Mouse (Mus musculus) midbrain, embryonic 15.5 days (tissue): ENCODE measurements at regions not wholly inside any gene's neighbourhood (a gene's known extent, or its start where the extent isn't known, plus 50 kb on each side); places are given as distances from the start of the nearest gene placed in this dataset.
"Not testable (repeated sequence)": the region's sequence is repeated elsewhere in the genome, so short reads cannot be mapped to it uniquely, and the experiment has no call there.

Experiments
- ATAC-seq: fragments of 200-750 bp; cut with Nextera tagmentation; replicated peaks from 2 replicates; pipeline ENCODE4 v1.8.0; 2017; ENCODE audit warnings: moderate TSS enrichment
- H3K27ac ChIP-seq: fragments of 300-500 bp; sonication (generic); 2 replicates; pipeline ENCODE4 v1.5.1; 2015; ENCODE audit warnings: mild to moderate bottlenecking, inconsistent platforms
- H3K27me3 ChIP-seq: fragments of 300-500 bp; sonication (generic); replicated peaks from 2 replicates; pipeline ENCODE4 v1.6.1; 2015; ENCODE audit warnings: inconsistent platforms
- H3K36me3 ChIP-seq: fragments of 300-500 bp; sonication (generic); replicated peaks from 2 replicates; pipeline ENCODE4 v1.6.1; 2015; ENCODE audit warnings: inconsistent platforms
- H3K4me1 ChIP-seq: fragments of 300-500 bp; sonication (generic); 2 replicates; pipeline ENCODE4 v1.6.1; 2015; ENCODE audit warnings: inconsistent platforms
- H3K4me2 ChIP-seq: fragments of 300-500 bp; sonication (generic); 2 replicates; pipeline ENCODE4 v1.6.1; 2015; ENCODE audit warnings: inconsistent platforms, mild to moderate bottlenecking, moderate library complexity
- H3K4me3 ChIP-seq: fragments of 300-500 bp; sonication (generic); 2 replicates; pipeline ENCODE4 v1.5.1; 2015; ENCODE audit warnings: mild to moderate bottlenecking, inconsistent platforms
- H3K9ac ChIP-seq: fragments of 300-500 bp; sonication (generic); 2 replicates; pipeline ENCODE4 v1.6.1; 2015; ENCODE audit warnings: mild to moderate bottlenecking, inconsistent platforms
- H3K9me3 ChIP-seq: fragments of 300-500 bp; sonication (generic); 2 replicates; pipeline ENCODE4 v1.6.1; 2016; ENCODE audit warnings: inconsistent platforms
- WGBS: fragments of 180-500 bp; shearing (Covaris S2); methylation state at CpG from one replicate; pipeline ENCODE4 v1.1.7; 2015; ENCODE audit warnings: mixed read lengths; 5-methylcytosine and 5-hydroxymethylcytosine counted together

GRCm38 (mm10) chr1:184669173-184669572, 63.2 kb downstream of the Hlx start:
- not testable (repeated sequence) for H3K9ac ChIP-seq, H3K36me3 ChIP-seq, H3K9me3 ChIP-seq, H3K4me1 ChIP-seq, H3K27me3 ChIP-seq, H3K4me2 ChIP-seq, H3K4me3 ChIP-seq, ATAC-seq, H3K27ac ChIP-seq
- 94% methylated on average over 5 of the region's 5 CpGs for WGBS

- Histone ChIP-seq H3K4me2 (no peak overlapping the region), H3K4me1 (no peaks in the 10 kb centered on the region), H3K27ac (no peak overlapping the region), H3K9ac (no peak overlapping the region), H3K27me3 (no peaks in the 10 kb centered on the region), H3K36me3 (no peaks in the 10 kb centered on the region), H3K4me3 (no peak overlapping the region), H3K9me3 (no peaks in the 10 kb centered on the region)
- 42% methylated on average over 1 of the region's 1 CpGs for WGBS
- no peak for ATAC-seq
These were observed 64.0 kb downstream of the Hlx start for GRCm38 (mm10) chr1:184668428-184668827.

GRCm38 (mm10) chr1:184668022-184668421, 64.4 kb downstream of the Hlx start:
- no peaks in the 10 kb centered on the region for H3K4me1 ChIP-seq
- no peak for ATAC-seq
- H3K27me3 ChIP-seq, result no peaks in the 10 kb centered on the region
- no peaks in the 10 kb centered on the region for H3K9me3 ChIP-seq
- H3K9ac ChIP-seq, result no peak overlapping the region
- H3K27ac ChIP-seq, result no peak overlapping the region
- no peak overlapping the region for H3K4me2 ChIP-seq
- no peak overlapping the region for H3K4me3 ChIP-seq
- WGBS, result 34% methylated on average over 2 of the region's 2 CpGs
- H3K36me3 ChIP-seq, result no peaks in the 10 kb centered on the region

GRCm38 (mm10) chr1:184665243-184665642, 67.2 kb downstream of the Hlx start:
- H3K27me3 ChIP-seq, result no peaks in the 10 kb centered on the region
- WGBS, result 76% methylated on average over 12 of the region's 12 CpGs
- H3K4me2 ChIP-seq, result no peak overlapping the region

GRCm38 (mm10) chr1:184664098-184664375, 68.4 kb downstream of the Hlx start:
- no peak overlapping the region for H3K4me2 ChIP-seq
- no peak overlapping the region for H3K27ac ChIP-seq

More at GRCm38 (mm10) chr1:184665243-184665642, 67.2 kb downstream of the Hlx start:
- no peak overlapping the region for H3K27ac ChIP-seq
- no peaks in the 10 kb centered on the region for H3K36me3 ChIP-seq
- ATAC-seq, result no peak
- H3K9me3 ChIP-seq, result no peaks in the 10 kb centered on the region
- no peak overlapping the region for H3K9ac ChIP-seq
- H3K4me3 ChIP-seq, result no peak overlapping the region
- no peaks in the 10 kb centered on the region for H3K4me1 ChIP-seq

GRCm38 (mm10) chr1:184663300-184664097, 68.9 kb downstream of the Hlx start:
- no peak overlapping the region for H3K9ac ChIP-seq
- H3K4me3 ChIP-seq, result no peak overlapping the region
- no peaks in the 10 kb centered on the region for H3K4me1 ChIP-seq
- no peaks in the 10 kb centered on the region for H3K9me3 ChIP-seq
- H3K36me3 ChIP-seq, result no peaks in the 10 kb centered on the region
- H3K27ac ChIP-seq, result no peak overlapping the region
- ATAC-seq, result no peak
- no peak overlapping the region for H3K4me2 ChIP-seq
- WGBS, result 66% methylated on average over 14 of the region's 14 CpGs
- no peaks in the 10 kb centered on the region for H3K27me3 ChIP-seq

More at GRCm38 (mm10) chr1:184664098-184664375, 68.4 kb downstream of the Hlx start:
- no peaks in the 10 kb centered on the region for H3K9me3 ChIP-seq
- no peaks in the 10 kb centered on the region for H3K27me3 ChIP-seq
- H3K4me3 ChIP-seq, result no peak overlapping the region
- ATAC-seq, result no peak
- no peaks in the 10 kb centered on the region for H3K4me1 ChIP-seq
- H3K36me3 ChIP-seq, result no peaks in the 10 kb centered on the region
- 62% methylated on average over 5 of the region's 5 CpGs for WGBS
- H3K9ac ChIP-seq, result no peak overlapping the region

GRCm38 (mm10) chr1:184650541-184651105, 81.8 kb downstream of the Hlx start:
- Histone ChIP-seq H3K4me2 (no peak overlapping the region), H3K27me3 (no peaks in the 10 kb centered on the region), H3K9me3 (0 out of 2 replicates have a peak, but pooled peaks cover 8% of the 10 kb centered on the region), H3K36me3 (no peaks in the 10 kb centered on the region), H3K4me1 (no peaks in the 10 kb centered on the region), H3K27ac (no peak overlapping the region), H3K9ac (no peak overlapping the region), H3K4me3 (no peak overlapping the region)
- 86% methylated on average over 4 of the region's 4 CpGs for WGBS
- no peak for ATAC-seq

GRCm38 (mm10) chr1:184647920-184648540, 84.4 kb downstream of the Hlx start:
- Histone ChIP-seq H3K27me3 (no peaks in the 10 kb centered on the region), H3K9me3 (0 out of 2 replicates have a peak, but pooled peaks cover 8% of the 10 kb centered on the region), H3K9ac (no peak overlapping the region), H3K4me3 (no peak overlapping the region), H3K4me2 (no peak overlapping the region), H3K36me3 (no peaks in the 10 kb centered on the region), H3K27ac (no peak overlapping the region), H3K4me1 (no peaks in the 10 kb centered on the region)
- no peak for ATAC-seq
- 88% methylated on average over 8 of the region's 8 CpGs for WGBS

- Histone ChIP-seq H3K4me3 (no peak overlapping the region), H3K9me3 (0 out of 2 replicates have a peak, but pooled peaks cover 8% of the 10 kb centered on the region), H3K4me1 (no peaks in the 10 kb centered on the region), H3K27ac (no peak overlapping the region), H3K4me2 (no peak overlapping the region), H3K27me3 (no peaks in the 10 kb centered on the region), H3K36me3 (no peaks in the 10 kb centered on the region), H3K9ac (no peak overlapping the region)
- no peak for ATAC-seq
- 55% methylated on average over 9 of the region's 9 CpGs for WGBS
These were observed 87.4 kb downstream of the Hlx start for GRCm38 (mm10) chr1:184644767-184645598.

- H3K27me3 ChIP-seq, result no peaks in the 10 kb centered on the region
- no peak overlapping the region for H3K4me2 ChIP-seq
- H3K9me3 ChIP-seq, result no peaks in the 10 kb centered on the region
- no peak overlapping the region for H3K9ac ChIP-seq
- no peaks in the 10 kb centered on the region for H3K4me1 ChIP-seq
- no peaks in the 10 kb centered on the region for H3K36me3 ChIP-seq
- no peak overlapping the region for H3K27ac ChIP-seq
- H3K4me3 ChIP-seq, result no peak overlapping the region
- WGBS, result 91% methylated on average over 13 of the region's 13 CpGs
- ATAC-seq, result no peak
These were observed 101.5 kb downstream of the Hlx start for GRCm38 (mm10) chr1:184630695-184631475.

- Histone ChIP-seq H3K4me3 (no peak overlapping the region), H3K27me3 (no peaks in the 10 kb centered on the region), H3K9ac (no peak overlapping the region), H3K9me3 (no peaks in the 10 kb centered on the region), H3K4me2 (no peak overlapping the region), H3K27ac (no peak overlapping the region), H3K4me1 (no peaks in the 10 kb centered on the region), H3K36me3 (no peaks in the 10 kb centered on the region)
- no peak for ATAC-seq
- WGBS, result 96% methylated on average over 9 of the region's 9 CpGs
These were observed 103.2 kb downstream of the Hlx start for GRCm38 (mm10) chr1:184629194-184629593.
